Mouse (Mus musculus): ENCODE measurements around the gene Wrap53. TPM values are rescaled to one million over a fixed set of nuclear protein-coding genes. Genes with fewer than 3 reads are reported as not detected.
"Not testable (repeated sequence)": the region's sequence is repeated elsewhere in the genome, so short reads cannot be mapped to it uniquely, and the experiment has no call there.

The Wrap53 gene
- 13.8 and 48.3 TPM in 2 replicates for total RNA-seq (2015; ENCODE audit: low replicate concordance)
- total RNA-seq (2017; ENCODE audit: low replicate concordance), result 13.5 and 18.4 TPM in 2 replicates

DNA sequence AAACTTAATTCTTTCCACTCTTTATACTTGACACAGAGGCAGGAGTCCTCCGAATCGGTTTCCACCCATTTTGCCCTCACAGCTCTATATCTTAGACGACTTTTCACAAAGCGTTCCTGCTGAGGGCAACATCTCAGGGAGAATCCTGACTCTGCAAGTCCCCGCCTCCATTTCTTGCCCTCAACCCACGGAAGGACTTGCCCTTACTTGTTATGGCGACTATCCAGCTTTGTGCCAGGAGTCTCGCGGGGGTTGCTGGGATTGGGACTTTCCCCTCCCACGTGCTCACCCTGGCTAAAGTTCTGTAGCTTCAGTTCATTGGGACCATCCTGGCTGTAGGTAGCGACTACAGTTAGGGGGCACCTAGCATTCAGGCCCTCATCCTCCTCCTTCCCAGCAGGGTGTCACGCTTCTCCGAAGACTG lies at the start of gene Wrap53, which contains the start of gene Trp53:
Wrap53 (minus strand) TSS at position 165 of the 424 bp plus-strand sequence.
Trp53 (plus strand) TSS at position 269 of the 424 bp plus-strand sequence.
- peak; percentile 58 for ATAC-seq (replicated peaks; ENCODE audit: low FRiP score, poor library complexity, severe bottlenecking)

GRCm38 (mm10) chr11:69629802-69630201 lies 49.7 kb upstream of the Wrap53 start:
- no peak for ATAC-seq (replicated peaks; ENCODE audit: low FRiP score, poor library complexity, severe bottlenecking)

GRCm38 (mm10) chr11:69628286-69628685 lies 48.2 kb upstream of the Wrap53 start:
- ATAC-seq (replicated peaks; ENCODE audit: low FRiP score, poor library complexity, severe bottlenecking), result peak; percentile 52

- ATAC-seq (replicated peaks; ENCODE audit: low FRiP score, poor library complexity, severe bottlenecking), result not testable (repeated sequence)
Observed at GRCm38 (mm10) chr11:69624339-69624738, 44.3 kb upstream of the Wrap53 start.

DNA sequence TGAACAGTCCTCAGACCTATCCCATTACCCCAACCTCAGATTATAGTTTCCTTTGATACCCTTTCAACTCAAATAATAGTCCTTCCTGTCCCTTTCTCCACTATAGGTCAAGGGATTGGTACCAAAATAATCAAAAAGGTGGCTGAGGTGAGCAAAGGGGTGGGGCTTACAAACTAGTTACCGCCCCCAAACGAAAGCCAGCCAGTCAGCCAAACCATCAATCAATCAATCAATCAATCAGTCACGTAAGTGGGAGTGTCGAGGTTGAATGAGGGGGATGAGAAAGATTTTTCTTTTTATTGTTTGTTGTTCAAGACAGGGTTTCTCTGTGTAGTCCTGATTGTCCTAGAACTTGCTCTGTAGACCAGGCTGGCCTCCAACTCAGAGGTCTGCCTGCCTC lies 43.0 kb upstream of the Wrap53 start:
- no peak for ATAC-seq (replicated peaks; ENCODE audit: low FRiP score, poor library complexity, severe bottlenecking)

GRCm38 (mm10) chr11:69622406-69622805 lies 42.4 kb upstream of the Wrap53 start:
- no peak for ATAC-seq (replicated peaks; ENCODE audit: low FRiP score, poor library complexity, severe bottlenecking)

GRCm38 (mm10) chr11:69621571-69622268 lies 41.7 kb upstream of the Wrap53 start, which contains the start of gene Sat2:
Sat2 (plus strand) TSS chr11:69622024.
- ATAC-seq (replicated peaks; ENCODE audit: low FRiP score, poor library complexity, severe bottlenecking), result 0 out of 2 replicates have a peak, but pooled peaks have one; percentile 51

- ATAC-seq (replicated peaks; ENCODE audit: low FRiP score, poor library complexity, severe bottlenecking), result peak; percentile 67
Observed at GRCm38 (mm10) chr11:69620394-69621081, 40.5 kb upstream of the Wrap53 start.

- ATAC-seq (replicated peaks; ENCODE audit: low FRiP score, poor library complexity, severe bottlenecking), result no peak
Observed at GRCm38 (mm10) chr11:69617805-69618204, 37.8 kb upstream of the Wrap53 start, which contains the start of gene Shbg. Shbg (minus strand) TSS chr11:69617905.

- ATAC-seq (replicated peaks; ENCODE audit: low FRiP score, poor library complexity, severe bottlenecking), result no peak
Observed at GRCm38 (mm10) chr11:69616781-69617180, 36.7 kb upstream of the Wrap53 start.

GRCm38 (mm10) chr11:69614257-69614588 lies 34.2 kb upstream of the Wrap53 start:
- ATAC-seq (replicated peaks; ENCODE audit: low FRiP score, poor library complexity, severe bottlenecking), result not testable (repeated sequence)

DNA sequence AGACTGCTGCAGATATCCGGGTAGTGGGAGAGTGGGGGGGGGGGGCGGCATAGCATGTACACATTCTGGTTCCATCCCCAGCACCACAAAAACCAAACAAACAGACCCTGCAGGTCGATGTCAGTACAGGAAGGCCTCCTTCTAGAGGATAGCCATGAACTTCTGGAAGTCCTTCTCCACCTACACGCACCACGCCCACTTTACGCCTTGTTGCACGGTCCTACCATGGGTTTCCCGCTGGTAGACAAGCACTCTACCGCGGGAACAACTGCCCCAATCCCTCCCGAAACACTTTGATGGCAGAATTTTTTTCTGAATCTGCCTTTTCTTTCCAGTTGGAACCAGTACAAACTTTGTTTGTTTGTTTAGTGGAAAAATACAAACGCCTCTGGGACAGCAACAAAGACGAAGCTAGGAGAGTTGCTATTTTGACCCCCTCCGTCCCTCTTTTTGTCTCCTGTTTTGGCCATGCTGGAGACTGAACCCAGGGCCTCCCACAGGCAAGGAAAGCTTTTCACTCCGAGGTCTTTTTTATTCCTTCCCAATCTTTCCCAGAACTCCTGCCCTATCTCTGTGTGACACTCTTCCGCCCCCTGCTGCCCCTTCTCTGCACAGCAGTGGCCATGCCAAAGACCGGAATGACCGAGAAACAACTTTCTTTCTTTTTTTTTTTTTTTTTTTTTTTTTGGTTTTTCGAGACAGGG lies 33.6 kb upstream of the Wrap53 start:
- peak; percentile 88 for ATAC-seq (replicated peaks; ENCODE audit: low FRiP score, poor library complexity, severe bottlenecking)

DNA sequence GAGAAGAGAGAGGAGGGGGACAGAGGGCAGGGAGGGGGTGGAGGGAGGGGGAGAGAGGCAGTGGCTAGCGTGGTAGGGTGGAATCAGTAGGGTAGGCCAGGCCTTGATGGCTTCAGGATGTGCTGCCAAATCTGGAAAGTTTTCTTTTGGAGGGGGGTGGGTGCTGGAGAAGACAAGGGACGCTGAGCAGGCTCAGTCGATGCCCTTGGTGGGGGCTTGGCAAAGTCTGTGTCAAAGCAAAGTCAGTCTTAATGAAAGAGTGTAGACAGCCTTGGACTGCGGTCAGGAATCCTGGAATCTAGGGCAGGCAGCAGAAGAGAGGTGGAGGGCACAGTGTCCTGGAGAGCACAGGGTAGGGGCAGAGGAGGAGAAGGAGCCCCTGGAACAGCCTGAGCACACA lies 30.8 kb upstream of the Wrap53 start:
- ATAC-seq (replicated peaks; ENCODE audit: low FRiP score, poor library complexity, severe bottlenecking), result no peak

- 0 out of 2 replicates have a peak, but pooled peaks have one; percentile 31 for ATAC-seq (replicated peaks; ENCODE audit: low FRiP score, poor library complexity, severe bottlenecking)
Observed at GRCm38 (mm10) chr11:69609416-69609815, 29.4 kb upstream of the Wrap53 start.

DNA sequence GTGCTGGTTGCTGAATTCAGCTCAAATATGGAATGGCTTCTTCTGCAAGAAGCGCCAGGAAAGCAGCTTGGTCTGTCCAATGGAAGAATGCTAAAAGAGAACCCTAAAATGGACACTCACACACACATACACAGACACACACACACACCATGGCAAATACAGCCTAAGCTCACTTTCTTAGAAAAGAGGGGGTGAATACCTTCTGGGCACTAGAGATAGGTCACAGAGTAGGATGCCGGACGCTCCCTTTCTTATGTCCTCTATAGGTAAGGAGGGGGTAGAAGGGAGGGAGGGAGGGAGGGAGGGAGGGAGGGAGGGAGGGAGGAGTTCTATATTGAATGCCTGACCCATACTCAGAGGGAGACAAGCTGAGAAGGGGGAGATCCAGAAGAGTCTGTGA lies 28.5 kb upstream of the Wrap53 start:
- no peak for ATAC-seq (replicated peaks; ENCODE audit: low FRiP score, poor library complexity, severe bottlenecking)

- no peak for ATAC-seq (replicated peaks; ENCODE audit: low FRiP score, poor library complexity, severe bottlenecking)
Observed at GRCm38 (mm10) chr11:69606832-69607231, 26.8 kb upstream of the Wrap53 start.

DNA sequence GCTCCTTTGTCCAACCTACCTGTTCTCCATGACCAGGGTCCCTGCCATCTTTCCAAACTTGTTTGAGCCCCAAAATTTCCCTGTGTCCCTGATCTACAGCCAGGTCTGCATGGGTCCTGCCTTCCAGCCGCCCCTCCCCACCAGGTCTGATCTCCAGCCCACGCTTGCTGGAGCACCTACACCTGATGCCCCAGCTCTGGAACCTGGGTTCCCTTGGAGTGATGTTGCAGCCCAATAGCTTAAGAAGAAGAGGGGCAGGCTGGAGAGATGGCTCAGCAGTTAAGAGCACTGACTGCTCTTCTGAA lies 26.4 kb upstream of the Wrap53 start:
- no peak for ATAC-seq (replicated peaks; ENCODE audit: low FRiP score, poor library complexity, severe bottlenecking)

DNA sequence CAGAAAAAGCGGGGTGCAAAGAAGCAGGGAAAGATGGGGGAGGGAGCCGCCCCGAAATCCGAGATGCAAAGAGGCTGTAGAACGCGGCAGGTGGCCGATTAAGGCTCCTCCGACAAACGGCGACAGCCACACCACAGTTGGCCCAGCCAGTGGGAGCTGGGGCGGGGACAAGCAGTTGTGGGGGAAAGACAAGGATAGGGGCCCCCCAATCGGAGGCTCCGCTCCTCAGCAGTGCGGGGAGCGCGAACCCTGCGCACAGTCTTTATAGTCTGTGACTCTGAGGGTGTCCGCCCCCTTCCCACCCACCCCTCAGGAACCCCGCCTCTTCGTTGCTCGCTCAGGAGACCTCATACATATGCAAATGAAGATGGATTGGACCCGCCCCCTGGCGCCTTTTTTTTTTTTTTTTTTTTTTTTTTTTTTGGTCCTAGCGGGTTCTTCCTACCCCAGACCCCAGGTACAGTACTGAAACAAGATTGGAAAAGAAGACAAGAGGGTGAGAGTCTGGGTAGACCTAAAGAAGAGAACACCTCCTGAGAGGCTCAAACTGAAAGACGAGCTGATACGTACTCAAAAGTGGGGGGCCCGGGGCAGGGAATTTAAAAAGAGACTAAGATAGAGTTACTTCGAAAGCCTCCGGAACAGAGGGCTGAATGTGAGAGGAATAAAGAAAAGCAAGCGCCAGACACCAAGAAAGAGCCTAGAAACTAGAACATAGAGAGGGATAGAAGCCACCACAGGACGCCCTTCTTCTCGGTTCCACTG lies 25.9 kb upstream of the Wrap53 start, which contains the start of gene Atp1b2:
Atp1b2 (minus strand) TSS at position 217 of the 765 bp plus-strand sequence.
- peak; percentile 80 for ATAC-seq (replicated peaks; ENCODE audit: low FRiP score, poor library complexity, severe bottlenecking)

DNA sequence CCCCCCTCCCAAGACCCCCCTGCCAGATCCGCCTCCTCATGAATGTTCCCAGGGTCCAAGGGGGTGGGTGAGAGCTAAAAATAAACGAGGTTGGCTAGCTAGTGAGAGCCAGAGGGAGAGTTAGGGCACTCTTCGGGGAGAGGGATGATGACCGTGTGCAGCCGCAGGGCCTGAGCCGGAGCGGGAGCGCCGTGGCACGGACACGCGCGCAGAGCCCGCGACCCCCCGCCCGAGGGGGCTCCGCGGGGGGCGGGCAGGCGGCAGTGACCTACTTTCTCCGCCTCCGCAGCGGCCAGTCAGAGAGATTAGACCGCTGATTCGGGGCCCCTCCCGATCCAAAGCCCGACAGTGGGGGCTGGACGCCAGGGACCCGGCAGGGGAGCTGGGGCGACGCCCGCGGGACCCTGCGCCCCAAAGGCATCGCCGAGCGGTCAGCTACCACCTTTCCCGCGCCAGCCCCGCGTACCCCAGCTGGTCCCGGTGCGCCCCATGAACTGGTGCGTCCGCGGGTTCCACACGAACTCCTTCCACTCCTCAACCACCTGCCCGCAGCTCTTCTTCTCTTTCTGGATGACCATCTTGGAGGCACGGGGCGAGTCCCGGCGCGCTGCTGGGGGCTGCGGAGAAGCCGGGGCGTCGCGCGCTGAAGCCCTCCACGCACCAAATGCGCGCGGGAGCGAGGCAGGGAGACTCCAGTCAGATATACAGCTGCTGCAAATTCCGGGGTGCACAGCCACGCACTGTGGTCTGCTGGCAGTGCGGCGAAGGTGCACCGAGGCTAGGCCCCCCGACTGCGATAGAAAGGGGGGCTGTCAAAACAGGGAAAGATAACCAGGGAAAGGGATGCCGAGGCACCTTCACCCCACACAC lies 25.0 kb upstream of the Wrap53 start:
- ATAC-seq (replicated peaks; ENCODE audit: low FRiP score, poor library complexity, severe bottlenecking), result peak; percentile 22

Measured in erythroid progenitor cell, adult 5-6 weeks (primary cell).